Mouse (Mus musculus) forebrain, embryonic 15.5 days (tissue): ENCODE results near the gene Klk6. TPM values are rescaled to one million over a fixed set of nuclear protein-coding genes. Genes with fewer than 3 reads are reported as not detected.

Experiments used
- ATAC-seq: fragments of 200-750 bp; cut with Nextera tagmentation; replicated peaks from 2 replicates; pipeline ENCODE4 v1.8.0; 2017; ENCODE audit warnings: mild to moderate bottlenecking, moderate TSS enrichment, moderate library complexity
- H3K27ac ChIP-seq: fragments of 300-500 bp; sonication (generic); replicated peaks from 2 replicates; pipeline ENCODE4 v1.5.1; 2015; ENCODE audit warnings: mild to moderate bottlenecking, inconsistent platforms
- H3K27me3 ChIP-seq: fragments of 300-500 bp; sonication (generic); 2 replicates; pipeline ENCODE4 v1.6.1; 2015; ENCODE audit warnings: inconsistent platforms
- H3K36me3 ChIP-seq: fragments of 300-500 bp; sonication (generic); 2 replicates; pipeline ENCODE4 v1.6.1; 2015; ENCODE audit warnings: mild to moderate bottlenecking, inconsistent platforms
- H3K4me1 ChIP-seq: fragments of 300-500 bp; sonication (generic); 2 replicates; pipeline ENCODE4 v1.6.1; 2015; ENCODE audit warnings: inconsistent platforms
- H3K4me2 ChIP-seq: fragments of 300-500 bp; sonication (generic); replicated peaks from 2 replicates; pipeline ENCODE4 v1.6.1; 2015; ENCODE audit warnings: mild to moderate bottlenecking, inconsistent platforms
- H3K4me3 ChIP-seq: fragments of 300-500 bp; sonication (generic); 2 replicates; pipeline ENCODE4 v1.5.1; 2015; ENCODE audit warnings: mild to moderate bottlenecking, inconsistent platforms
- H3K9ac ChIP-seq: fragments of 300-500 bp; sonication (generic); replicated peaks from 2 replicates; pipeline ENCODE4 v1.6.1; 2015; ENCODE audit warnings: mild to moderate bottlenecking, inconsistent platforms
- H3K9me3 ChIP-seq: fragments of 300-500 bp; sonication (generic); 2 replicates; pipeline ENCODE4 v1.6.1; 2016; ENCODE audit warnings: inconsistent platforms
- WGBS: fragments of 180-500 bp; shearing (Covaris S2); methylation state at CpG from one replicate; pipeline ENCODE4 v1.1.7; 2015; ENCODE audit warnings: mixed read lengths; 5-methylcytosine and 5-hydroxymethylcytosine counted together
- polyA plus RNA-seq: library from polyadenylated mRNA; unstranded; fragments of >200 nt; fragmentation: Nextera tagmentation; extraction: Ambion mirVana; gene quantifications from 2 replicates; pipeline ENCODE4 v1.2.1, GENCODE M21; 2015

Klk6 gene
- polyA plus RNA-seq, 1 experiment from 2014 or later: not detected

DNA sequence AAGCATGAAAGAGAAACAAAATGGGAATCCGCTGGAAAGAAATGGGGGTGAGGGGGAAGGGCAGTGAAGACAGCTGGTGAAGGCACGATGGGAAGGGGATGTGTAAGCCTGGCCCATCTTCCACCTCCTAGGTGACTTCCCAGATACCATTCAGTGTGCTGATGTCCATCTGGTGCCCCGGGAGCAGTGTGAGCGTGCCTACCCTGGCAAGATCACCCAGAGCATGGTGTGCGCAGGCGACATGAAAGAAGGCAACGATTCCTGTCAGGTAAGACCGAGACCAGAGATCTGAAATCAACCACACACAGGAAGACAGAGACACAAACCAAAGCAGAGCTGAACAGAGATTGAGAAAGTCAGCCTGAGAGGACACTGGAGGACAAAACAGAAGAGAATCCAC is 4.7 kb downstream of the Klk6 start:
- 89% methylated on average over 8 of the region's 8 CpGs for WGBS
- Histone ChIP-seq H3K4me1 (no peaks in the 10 kb centered on the region), H3K9ac (no peak overlapping the region), H3K9me3 (no peaks in the 10 kb centered on the region), H3K27ac (no peak overlapping the region), H3K4me3 (no peak overlapping the region), H3K27me3 (no peaks in the 10 kb centered on the region), H3K36me3 (no peaks in the 10 kb centered on the region), H3K4me2 (no peak overlapping the region)
- ATAC-seq: no peak

GRCm38 (mm10) chr7:43841701-43842100 is 17.4 kb downstream of the Klk6 start, which contains the start of gene Klk5:
TSS of gene Klk5 (plus strand) at chr7:43841971.
- Histone ChIP-seq H3K9ac (no peak within 1 kb of the TSS), H3K4me3 (no peak within 1 kb of the TSS), H3K4me1 (no peaks in the 10 kb centered on the region), H3K36me3 (no peaks in the 10 kb centered on the region), H3K27ac (no peak within 1 kb of the TSS), H3K9me3 (no peaks in the 10 kb centered on the region), H3K4me2 (no peak within 1 kb of the TSS), H3K27me3 (no peaks in the 10 kb centered on the region)
- 67% methylated on average over 3 of the region's 3 CpGs for WGBS
- ATAC-seq: no peak

DNA sequence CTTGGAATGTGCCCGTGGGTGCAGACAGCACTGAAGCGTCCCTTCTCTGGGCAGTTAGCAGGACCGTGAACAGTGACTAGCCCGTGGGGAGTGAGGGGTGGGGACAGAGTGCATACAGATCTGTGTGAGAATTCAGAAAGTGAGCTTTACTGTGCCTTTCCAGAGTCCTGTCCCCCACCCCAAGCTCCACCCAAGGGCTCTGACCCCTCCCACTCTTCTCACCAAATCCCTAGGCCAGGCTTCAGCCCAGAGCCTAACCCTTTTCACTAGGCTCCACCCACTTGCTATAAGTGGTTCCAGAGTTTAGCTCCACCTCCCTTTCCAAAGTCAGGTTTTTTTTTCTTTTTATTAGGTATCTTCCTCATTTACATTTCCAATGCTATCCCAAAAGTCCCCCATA is 19.5 kb downstream of the Klk6 start:
- H3K27ac ChIP-seq: no peak overlapping the region
- no peaks in the 10 kb centered on the region for H3K36me3 ChIP-seq
- no peaks in the 10 kb centered on the region for H3K27me3 ChIP-seq
- H3K4me3 ChIP-seq: no peak overlapping the region
- no peak overlapping the region for H3K4me2 ChIP-seq
- H3K4me1 ChIP-seq: no peaks in the 10 kb centered on the region
- no peak overlapping the region for H3K9ac ChIP-seq
- WGBS: 92% methylated on average over 4 of the region's 4 CpGs
- H3K9me3 ChIP-seq: no peaks in the 10 kb centered on the region
- ATAC-seq: no peak

DNA sequence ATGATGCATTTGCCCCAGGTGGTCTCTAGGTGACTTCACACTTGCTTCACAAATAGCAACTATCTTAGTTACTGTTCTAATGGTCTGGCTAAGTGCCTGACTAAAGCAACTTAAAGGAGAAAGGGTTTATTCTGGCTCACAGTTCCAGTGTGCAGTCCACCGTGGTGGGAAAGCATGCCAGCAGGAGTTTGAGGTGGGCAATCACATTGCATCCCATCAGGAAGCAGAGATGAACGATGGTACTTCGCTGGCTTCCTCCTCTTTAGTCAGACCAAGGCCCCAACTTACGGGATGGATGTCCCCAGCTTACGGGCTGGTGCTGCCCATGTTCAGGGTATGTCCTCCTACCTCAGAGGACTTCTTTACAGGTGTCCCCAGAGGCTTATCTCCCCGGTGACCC is 27.3 kb downstream of the Klk6 start:
- ATAC-seq: no peak
- Histone ChIP-seq H3K4me2 (no peak overlapping the region), H3K4me3 (no peak overlapping the region), H3K36me3 (no peaks in the 10 kb centered on the region), H3K27me3 (no peaks in the 10 kb centered on the region), H3K9ac (no peak overlapping the region), H3K9me3 (no peaks in the 10 kb centered on the region), H3K27ac (no peak overlapping the region), H3K4me1 (no peaks in the 10 kb centered on the region)
- WGBS: 90% methylated on average over 6 of the region's 6 CpGs

GRCm38 (mm10) chr7:43854642-43855380 is 30.5 kb downstream of the Klk6 start:
- no peaks in the 10 kb centered on the region for H3K36me3 ChIP-seq
- 87% methylated on average over 9 of the region's 9 CpGs for WGBS
- H3K9ac ChIP-seq: no peak overlapping the region
- no peak overlapping the region for H3K27ac ChIP-seq
- H3K4me1 ChIP-seq: no peaks in the 10 kb centered on the region
- H3K27me3 ChIP-seq: no peaks in the 10 kb centered on the region
- no peak overlapping the region for H3K4me2 ChIP-seq
- no peak overlapping the region for H3K4me3 ChIP-seq
- no peak for ATAC-seq
- H3K9me3 ChIP-seq: no peaks in the 10 kb centered on the region

GRCm38 (mm10) chr7:43855709-43856108 is 31.4 kb downstream of the Klk6 start:
- Histone ChIP-seq H3K9ac (no peak overlapping the region), H3K27ac (no peak overlapping the region), H3K27me3 (no peaks in the 10 kb centered on the region), H3K4me3 (no peak overlapping the region), H3K4me1 (no peaks in the 10 kb centered on the region), H3K4me2 (no peak overlapping the region), H3K9me3 (no peaks in the 10 kb centered on the region), H3K36me3 (no peaks in the 10 kb centered on the region)
- no peak for ATAC-seq
- WGBS: 71% methylated on average over 3 of the region's 3 CpGs

- Histone ChIP-seq H3K4me2 (no peak overlapping the region), H3K27ac (no peak overlapping the region), H3K4me1 (no peaks in the 10 kb centered on the region), H3K9ac (no peak overlapping the region), H3K36me3 (no peaks in the 10 kb centered on the region), H3K9me3 (no peaks in the 10 kb centered on the region), H3K4me3 (no peak overlapping the region), H3K27me3 (no peaks in the 10 kb centered on the region)
- ATAC-seq: no peak
- WGBS: 86% methylated on average over 7 of the region's 7 CpGs
Measured at GRCm38 (mm10) chr7:43856307-43856706, 32.0 kb downstream of the Klk6 start.

- H3K4me3 ChIP-seq: no peak overlapping the region
- H3K27ac ChIP-seq: no peak overlapping the region
- H3K9me3 ChIP-seq: no peaks in the 10 kb centered on the region
- H3K36me3 ChIP-seq: no peaks in the 10 kb centered on the region
- no peak overlapping the region for H3K9ac ChIP-seq
- no peak overlapping the region for H3K4me2 ChIP-seq
- WGBS: 93% methylated on average over 12 of the region's 12 CpGs
- H3K4me1 ChIP-seq: no peaks in the 10 kb centered on the region
- no peaks in the 10 kb centered on the region for H3K27me3 ChIP-seq
- ATAC-seq: no peak
Measured at GRCm38 (mm10) chr7:43857501-43857900, 33.2 kb downstream of the Klk6 start.

- Histone ChIP-seq H3K27ac (no peak overlapping the region), H3K27me3 (no peaks in the 10 kb centered on the region), H3K4me3 (no peak overlapping the region), H3K4me2 (no peak overlapping the region), H3K9me3 (no peaks in the 10 kb centered on the region), H3K4me1 (no peaks in the 10 kb centered on the region), H3K36me3 (no peaks in the 10 kb centered on the region), H3K9ac (no peak overlapping the region)
- WGBS: 22% methylated on average over 8 of the region's 8 CpGs
- no peak for ATAC-seq
Measured at GRCm38 (mm10) chr7:43860411-43860810, 36.1 kb downstream of the Klk6 start.

- H3K9ac ChIP-seq: no peak overlapping the region
- no peaks in the 10 kb centered on the region for H3K4me1 ChIP-seq
- H3K4me3 ChIP-seq: no peak overlapping the region
- ATAC-seq: peak; percentile 76
- H3K27me3 ChIP-seq: no peaks in the 10 kb centered on the region
- under 1% methylated on average over 10 of the region's 10 CpGs for WGBS
- H3K9me3 ChIP-seq: no peaks in the 10 kb centered on the region
- no peaks in the 10 kb centered on the region for H3K36me3 ChIP-seq
- H3K27ac ChIP-seq: no peak overlapping the region
- no peak overlapping the region for H3K4me2 ChIP-seq
Measured at GRCm38 (mm10) chr7:43873237-43873636, 48.9 kb downstream of the Klk6 start.

DNA sequence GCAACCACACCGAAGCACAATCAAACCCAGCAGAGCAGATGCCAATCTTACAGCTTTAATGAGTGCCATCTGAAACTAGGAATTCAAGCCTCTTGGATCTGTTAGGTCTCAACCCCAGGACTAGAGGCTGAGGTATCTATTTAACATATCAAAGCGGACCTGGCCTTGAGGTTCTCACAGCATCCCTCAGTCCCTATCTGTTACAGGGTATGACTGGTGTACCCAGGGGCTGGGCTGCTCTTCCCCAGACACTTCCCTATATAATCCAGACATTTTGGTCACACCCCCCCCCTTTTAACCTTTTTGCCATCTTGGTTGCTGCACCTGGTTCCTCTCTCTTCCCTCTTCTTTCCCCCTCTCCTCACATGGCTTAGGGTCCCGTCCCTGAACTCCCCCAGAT is 49.4 kb downstream of the Klk6 start:
- no peaks in the 10 kb centered on the region for H3K36me3 ChIP-seq
- H3K27ac ChIP-seq: no peak overlapping the region
- H3K4me1 ChIP-seq: no peaks in the 10 kb centered on the region
- no peaks in the 10 kb centered on the region for H3K27me3 ChIP-seq
- no peak for ATAC-seq
- H3K9me3 ChIP-seq: no peaks in the 10 kb centered on the region
- no peak overlapping the region for H3K4me3 ChIP-seq
- WGBS: 73% methylated on average over 3 of the region's 3 CpGs
- no peak overlapping the region for H3K4me2 ChIP-seq
- no peak overlapping the region for H3K9ac ChIP-seq

DNA sequence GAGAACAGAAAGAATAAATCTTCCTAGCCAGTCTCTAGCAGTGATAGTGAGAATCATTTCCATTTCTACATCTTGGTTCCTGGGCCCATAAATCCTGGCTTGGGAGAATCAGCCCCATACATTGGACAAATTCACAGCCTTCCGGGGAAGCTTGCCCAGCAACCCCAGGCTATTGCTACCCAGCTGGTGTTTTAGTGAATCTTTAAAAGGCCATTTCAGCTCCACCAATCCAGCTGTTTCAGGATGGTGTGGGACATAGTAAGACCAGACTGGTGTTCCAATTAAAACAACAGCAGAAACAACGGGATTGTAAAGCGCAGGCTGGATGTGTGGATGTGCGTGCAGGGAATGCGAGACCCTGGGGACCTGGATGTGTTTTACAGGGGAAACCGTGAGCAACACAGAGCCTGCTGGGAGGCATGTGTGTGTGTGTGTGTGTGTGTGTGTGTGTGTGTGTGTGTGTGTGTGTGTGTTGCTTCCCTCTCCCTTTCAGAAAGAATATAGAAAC is 50.6 kb downstream of the Klk6 start:
- no peak for ATAC-seq
- Histone ChIP-seq H3K27me3 (no peaks in the 10 kb centered on the region), H3K27ac (no peak overlapping the region), H3K4me3 (no peak overlapping the region), H3K9me3 (no peaks in the 10 kb centered on the region), H3K36me3 (no peaks in the 10 kb centered on the region), H3K9ac (no peak overlapping the region), H3K4me2 (no peak overlapping the region), H3K4me1 (no peaks in the 10 kb centered on the region)
- WGBS: 84% methylated on average over 6 of the region's 6 CpGs

DNA sequence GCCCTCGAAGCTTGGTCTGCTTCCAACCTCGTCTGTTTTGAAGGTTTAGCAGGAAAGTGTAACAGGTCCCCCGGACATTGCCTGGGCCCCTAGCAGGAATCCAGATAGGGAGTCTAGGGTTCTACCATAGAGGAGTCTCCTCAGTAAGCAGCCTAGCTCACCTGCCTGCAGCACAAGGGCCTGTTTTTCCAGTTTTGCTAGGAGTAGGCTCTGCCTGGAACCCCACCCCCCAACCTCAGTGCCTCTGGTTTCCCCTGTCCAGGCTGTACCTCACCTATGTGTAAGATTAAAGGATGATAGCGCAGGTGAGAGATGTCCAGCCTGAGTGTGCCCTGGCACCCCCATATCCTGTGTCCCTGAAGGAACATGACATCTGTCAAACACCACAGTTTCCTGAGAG is 52.1 kb downstream of the Klk6 start:
- H3K27me3 ChIP-seq: no peaks in the 10 kb centered on the region
- no peak for ATAC-seq
- no peak overlapping the region for H3K4me2 ChIP-seq
- no peak overlapping the region for H3K27ac ChIP-seq
- H3K4me3 ChIP-seq: no peak overlapping the region
- H3K9ac ChIP-seq: no peak overlapping the region
- H3K36me3 ChIP-seq: no peaks in the 10 kb centered on the region
- 86% methylated on average over 4 of the region's 4 CpGs for WGBS
- no peaks in the 10 kb centered on the region for H3K9me3 ChIP-seq
- no peaks in the 10 kb centered on the region for H3K4me1 ChIP-seq
